Mouse (Mus musculus) midbrain, embryonic 15.5 days (tissue): ENCODE results near the gene Kdm7a. TPM values are rescaled to one million over a fixed set of nuclear protein-coding genes. Genes with fewer than 3 reads are reported as not detected.

Source experiments
- ATAC-seq: fragments of 200-750 bp; cut with Nextera tagmentation; replicated peaks from 2 replicates; pipeline ENCODE4 v1.8.0; 2017; ENCODE audit warnings: moderate TSS enrichment
- H3K27ac ChIP-seq: fragments of 300-500 bp; sonication (generic); 2 replicates; pipeline ENCODE4 v1.5.1; 2015; ENCODE audit warnings: mild to moderate bottlenecking, inconsistent platforms
- H3K27me3 ChIP-seq: fragments of 300-500 bp; sonication (generic); replicated peaks from 2 replicates; pipeline ENCODE4 v1.6.1; 2015; ENCODE audit warnings: inconsistent platforms
- H3K36me3 ChIP-seq: fragments of 300-500 bp; sonication (generic); replicated peaks from 2 replicates; pipeline ENCODE4 v1.6.1; 2015; ENCODE audit warnings: inconsistent platforms
- H3K4me1 ChIP-seq: fragments of 300-500 bp; sonication (generic); 2 replicates; pipeline ENCODE4 v1.6.1; 2015; ENCODE audit warnings: inconsistent platforms
- H3K4me2 ChIP-seq: fragments of 300-500 bp; sonication (generic); 2 replicates; pipeline ENCODE4 v1.6.1; 2015; ENCODE audit warnings: inconsistent platforms, mild to moderate bottlenecking, moderate library complexity
- H3K4me3 ChIP-seq: fragments of 300-500 bp; sonication (generic); 2 replicates; pipeline ENCODE4 v1.5.1; 2015; ENCODE audit warnings: mild to moderate bottlenecking, inconsistent platforms
- H3K9ac ChIP-seq: fragments of 300-500 bp; sonication (generic); 2 replicates; pipeline ENCODE4 v1.6.1; 2015; ENCODE audit warnings: mild to moderate bottlenecking, inconsistent platforms
- H3K9me3 ChIP-seq: fragments of 300-500 bp; sonication (generic); 2 replicates; pipeline ENCODE4 v1.6.1; 2016; ENCODE audit warnings: inconsistent platforms
- WGBS: fragments of 180-500 bp; shearing (Covaris S2); methylation state at CpG from one replicate; pipeline ENCODE4 v1.1.7; 2015; ENCODE audit warnings: mixed read lengths; 5-methylcytosine and 5-hydroxymethylcytosine counted together
- polyA plus RNA-seq: library from polyadenylated mRNA; unstranded; fragments of >200 nt; fragmentation: Nextera tagmentation; extraction: Ambion mirVana; gene quantifications from 2 replicates; pipeline ENCODE4 v1.2.1, GENCODE M21; 2015

The Kdm7a gene
- polyA plus RNA-seq, 1 experiment from 2014 or later = 6.8 TPM

DNA sequence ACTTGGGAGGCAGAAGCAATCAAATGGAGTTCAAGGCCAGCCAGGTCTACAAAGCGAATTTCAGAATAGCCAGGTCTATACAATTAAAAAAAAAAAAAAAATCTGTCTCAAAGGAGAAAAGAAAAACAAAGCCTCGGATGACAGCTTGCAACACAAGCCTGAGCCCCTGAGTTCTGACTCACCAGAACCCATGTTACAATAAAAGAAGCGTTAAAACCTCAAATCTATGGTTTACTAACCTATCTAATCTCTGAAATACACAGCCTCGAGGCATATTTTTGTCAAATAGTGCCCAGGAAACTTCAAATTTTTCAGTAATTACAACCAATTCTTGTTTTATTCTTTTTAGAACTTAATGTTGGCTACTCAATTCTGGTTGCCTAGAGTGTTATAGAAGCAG is 2.1 kb downstream of the Kdm7a start:
- Histone ChIP-seq H3K4me2 (peak overlapping the region; percentile 22; the same call in 1 of the 2 replicates), H3K4me3 (no peak overlapping the region)

DNA sequence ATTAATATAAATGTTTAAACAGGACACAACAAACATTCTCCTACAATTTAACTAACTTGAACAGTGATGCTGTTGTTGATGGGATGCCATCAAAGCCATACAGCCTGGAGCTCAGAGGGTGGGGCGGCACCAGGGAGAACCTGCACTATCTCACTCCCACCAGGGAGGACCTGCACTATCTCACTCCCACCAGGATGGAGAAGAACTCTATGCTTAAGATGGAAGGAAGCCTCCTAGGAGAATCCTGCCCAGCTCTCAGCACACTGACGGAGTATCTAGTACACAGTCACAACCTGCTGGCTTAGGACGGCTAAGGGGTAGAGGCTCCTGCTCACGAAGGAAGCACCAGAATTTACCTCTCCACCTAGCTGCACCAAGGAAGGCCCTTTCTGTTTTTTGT is 3.4 kb downstream of the Kdm7a start:
- no peak for ATAC-seq
- H3K36me3 ChIP-seq = no peaks in the 10 kb centered on the region
- WGBS = 85% methylated on average over 4 of the region's 4 CpGs
- no peaks in the 10 kb centered on the region for H3K27me3 ChIP-seq
- peaks cover 22% of the 10 kb centered on the region for H3K4me1 ChIP-seq
- no peak overlapping the region for H3K4me3 ChIP-seq
- no peak overlapping the region for H3K4me2 ChIP-seq
- H3K27ac ChIP-seq = no peak overlapping the region
- no peaks in the 10 kb centered on the region for H3K9me3 ChIP-seq
- H3K9ac ChIP-seq = no peak overlapping the region

More for the DNA sequence above, 2.1 kb downstream of the Kdm7a start:
- H3K27ac ChIP-seq = no peak overlapping the region
- ATAC-seq = no peak
- H3K9me3 ChIP-seq = no peaks in the 10 kb centered on the region
- H3K9ac ChIP-seq = no peak overlapping the region
- no peaks in the 10 kb centered on the region for H3K27me3 ChIP-seq
- H3K36me3 ChIP-seq = no peaks in the 10 kb centered on the region
- H3K4me1 ChIP-seq = peaks cover 22% of the 10 kb centered on the region
- WGBS = 55% methylated on average over 4 of the region's 4 CpGs

DNA sequence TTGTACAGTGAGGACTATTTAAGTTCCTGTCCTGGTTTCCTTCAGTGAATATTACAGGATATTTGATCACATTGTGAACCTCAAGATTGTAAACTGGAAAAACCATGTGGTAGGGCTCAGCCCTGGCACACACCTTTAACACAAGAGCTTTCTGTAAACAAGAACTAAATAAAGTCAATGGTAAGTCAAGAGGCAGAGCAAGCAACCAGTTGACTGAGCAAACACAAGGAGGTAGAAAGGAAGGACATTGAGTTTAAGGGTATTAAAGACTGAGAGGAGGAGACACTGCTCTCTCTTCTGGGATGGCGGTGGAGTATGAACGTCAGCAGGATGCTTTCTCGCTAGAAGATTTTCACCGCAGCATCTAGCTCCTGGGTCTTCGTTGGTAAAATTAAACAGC is 13.6 kb downstream of the Kdm7a start:
- H3K36me3 ChIP-seq = no peaks in the 10 kb centered on the region
- no peak overlapping the region for H3K4me2 ChIP-seq
- no peak overlapping the region for H3K4me3 ChIP-seq
- no peak overlapping the region for H3K9ac ChIP-seq
- no peaks in the 10 kb centered on the region for H3K4me1 ChIP-seq
- H3K9me3 ChIP-seq = no peaks in the 10 kb centered on the region
- H3K27ac ChIP-seq = no peak overlapping the region
- no peak for ATAC-seq
- H3K27me3 ChIP-seq = no peaks in the 10 kb centered on the region
- WGBS = 80% methylated on average over 5 of the region's 5 CpGs

DNA sequence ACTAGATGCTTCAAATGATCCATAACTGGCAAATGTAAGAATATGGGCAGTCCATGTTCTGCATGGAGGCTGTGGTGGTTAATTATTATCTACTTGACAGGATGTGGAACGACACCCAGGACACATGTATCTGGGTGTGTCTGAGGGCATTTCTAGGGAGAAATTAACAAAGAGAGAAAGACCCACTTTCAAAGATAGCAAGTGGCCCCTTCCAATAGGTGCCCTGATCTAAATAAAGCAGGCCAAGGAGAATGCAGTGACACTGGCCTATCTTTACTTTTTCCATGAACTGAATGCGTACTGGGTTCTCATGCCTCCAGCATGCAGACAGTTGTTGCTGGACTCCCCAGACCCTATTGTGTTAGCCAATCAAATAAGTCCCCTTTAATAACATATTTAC is 15.1 kb downstream of the Kdm7a start:
- Histone ChIP-seq H3K9me3 (no peaks in the 10 kb centered on the region), H3K9ac (no peak overlapping the region), H3K4me3 (no peak overlapping the region), H3K27ac (no peak overlapping the region), H3K27me3 (no peaks in the 10 kb centered on the region), H3K4me1 (no peaks in the 10 kb centered on the region), H3K36me3 (no peaks in the 10 kb centered on the region), H3K4me2 (no peak overlapping the region)
- no peak for ATAC-seq
- WGBS = 97% methylated on average over 2 of the region's 2 CpGs

DNA sequence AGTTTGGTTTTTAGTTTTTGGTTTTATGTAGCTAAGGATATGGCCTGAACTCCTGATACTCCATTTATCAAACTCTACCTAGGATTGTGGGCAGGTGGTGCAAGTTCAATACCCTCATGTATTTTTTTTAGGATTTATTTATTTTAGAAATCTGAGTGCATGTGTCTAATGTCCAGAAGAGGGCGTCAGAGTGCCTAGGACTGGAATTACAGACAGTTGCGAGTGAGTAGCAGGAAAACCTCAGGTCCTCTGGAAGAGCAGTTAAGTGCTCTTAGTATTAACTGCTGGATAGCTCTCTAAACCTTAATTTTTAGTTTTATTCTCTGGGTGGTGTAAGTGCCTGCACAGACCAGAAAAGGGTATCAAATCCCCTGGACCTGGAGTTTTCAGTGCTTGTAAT is 19.4 kb downstream of the Kdm7a start:
- H3K4me3 ChIP-seq = no peak overlapping the region
- no peaks in the 10 kb centered on the region for H3K27me3 ChIP-seq
- H3K4me2 ChIP-seq = no peak overlapping the region
- no peak for ATAC-seq
- H3K27ac ChIP-seq = no peak overlapping the region
- 31% methylated on average over 2 of the region's 2 CpGs for WGBS
- no peaks in the 10 kb centered on the region for H3K9me3 ChIP-seq
- no peaks in the 10 kb centered on the region for H3K36me3 ChIP-seq
- H3K9ac ChIP-seq = no peak overlapping the region
- H3K4me1 ChIP-seq = no peaks in the 10 kb centered on the region

DNA sequence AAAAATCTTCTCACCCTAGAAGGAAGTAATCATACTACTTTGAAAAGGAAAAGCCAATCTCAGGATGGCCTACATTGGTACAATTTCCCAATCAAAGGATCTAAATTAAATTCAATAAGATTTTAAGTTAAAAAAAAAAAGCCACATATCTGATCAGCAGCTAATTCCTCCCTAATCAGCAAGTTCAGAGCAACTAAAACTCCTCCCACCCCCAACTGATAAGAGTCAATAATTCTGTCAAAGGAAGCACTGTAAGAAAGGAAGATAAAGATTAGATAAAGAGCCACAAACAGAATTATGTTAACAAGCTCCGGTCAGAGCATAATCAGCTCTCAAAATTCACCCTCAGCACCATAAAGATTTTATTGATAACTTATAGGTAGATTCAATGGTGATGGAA is 37.5 kb downstream of the Kdm7a start:
- Histone ChIP-seq H3K4me3 (no peak overlapping the region), H3K27ac (no peak overlapping the region), H3K36me3 (no peaks in the 10 kb centered on the region), H3K9ac (no peak overlapping the region), H3K9me3 (no peaks in the 10 kb centered on the region), H3K4me2 (no peak overlapping the region), H3K4me1 (no peaks in the 10 kb centered on the region), H3K27me3 (no peaks in the 10 kb centered on the region)
- 95% methylated on average over 1 of the region's 1 CpGs for WGBS
- no peak for ATAC-seq

DNA sequence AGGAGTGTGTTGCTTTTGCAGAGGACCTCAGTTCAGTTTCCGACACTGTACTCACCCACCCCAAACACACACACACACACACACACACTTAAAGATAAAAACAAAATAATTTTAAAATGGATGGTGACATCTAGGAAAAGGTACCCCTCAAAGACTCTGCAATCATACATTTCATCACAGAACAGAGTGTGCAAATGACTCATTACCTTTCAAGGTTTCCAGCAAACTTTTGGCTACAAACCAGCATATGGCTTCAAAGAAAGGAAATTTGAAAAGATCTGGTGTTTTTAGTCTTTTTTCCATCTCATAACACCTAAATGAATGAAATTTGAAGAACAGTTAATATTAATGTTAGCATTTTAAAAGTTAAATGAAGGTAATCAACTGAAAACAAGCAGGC is 41.7 kb downstream of the Kdm7a start:
- WGBS = 100% methylated on average over 1 of the region's 1 CpGs
- Histone ChIP-seq H3K9me3 (no peaks in the 10 kb centered on the region), H3K4me1 (no peaks in the 10 kb centered on the region), H3K27me3 (no peaks in the 10 kb centered on the region), H3K9ac (no peak overlapping the region), H3K4me3 (no peak overlapping the region), H3K36me3 (no peaks in the 10 kb centered on the region; the same call in 1 of the 2 replicates), H3K27ac (no peak overlapping the region), H3K4me2 (no peak overlapping the region)
- no peak for ATAC-seq

DNA sequence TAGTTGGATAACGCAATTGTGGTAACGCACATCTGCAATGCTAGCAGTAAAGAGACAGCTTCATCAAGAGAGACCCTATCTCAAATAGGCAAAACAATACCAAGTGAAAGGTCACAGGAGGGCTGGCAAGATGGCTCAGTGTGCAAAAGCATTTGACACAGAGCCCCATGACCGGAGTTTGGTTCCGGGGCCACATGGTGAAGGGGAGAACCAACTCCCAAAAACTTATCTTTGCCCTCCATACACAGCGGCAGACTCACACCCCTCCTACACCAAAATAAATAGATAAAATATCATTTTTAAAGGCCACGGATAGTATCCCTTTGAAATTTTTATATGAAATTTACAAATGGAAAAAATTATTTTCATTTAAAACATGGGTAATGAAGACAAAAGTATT is 44.6 kb downstream of the Kdm7a start:
- H3K4me3 ChIP-seq = no peak overlapping the region
- no peaks in the 10 kb centered on the region for H3K4me1 ChIP-seq
- H3K9ac ChIP-seq = no peak overlapping the region
- H3K27ac ChIP-seq = no peak overlapping the region
- no peak for ATAC-seq
- no peak overlapping the region for H3K4me2 ChIP-seq
- WGBS = 94% methylated on average over 6 of the region's 6 CpGs
- no peaks in the 10 kb centered on the region for H3K9me3 ChIP-seq
- H3K36me3 ChIP-seq = no peaks in the 10 kb centered on the region; the same call in 1 of the 2 replicates
- no peaks in the 10 kb centered on the region for H3K27me3 ChIP-seq

DNA sequence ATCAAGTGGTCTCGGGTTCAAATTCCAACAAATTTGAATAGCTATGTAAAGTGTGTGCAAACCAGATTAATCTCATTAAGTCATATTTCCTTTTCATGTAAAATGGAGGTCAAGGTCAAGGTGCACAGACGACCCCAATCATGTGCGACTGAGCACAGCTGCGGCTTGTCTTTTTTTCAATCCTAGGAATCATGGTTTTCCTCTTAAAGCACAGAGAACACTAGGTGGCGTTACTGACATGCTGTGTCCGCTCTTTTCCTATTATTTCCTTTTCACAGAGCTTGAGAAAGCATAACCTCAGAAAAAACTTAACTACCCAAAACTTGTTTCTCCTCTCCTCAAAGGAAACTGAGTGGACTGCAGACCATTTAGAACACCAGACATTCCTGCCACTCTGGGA is 60.5 kb downstream of the Kdm7a start:
- 56% methylated on average over 6 of the region's 6 CpGs for WGBS
- Histone ChIP-seq H3K4me3 (no peak overlapping the region), H3K9ac (no peak overlapping the region), H3K4me1 (no peaks in the 10 kb centered on the region), H3K27ac (no peak overlapping the region), H3K9me3 (no peaks in the 10 kb centered on the region), H3K4me2 (no peak overlapping the region), H3K27me3 (no peaks in the 10 kb centered on the region), H3K36me3 (peaks cover 51% of the 10 kb centered on the region)
- ATAC-seq = no peak

DNA sequence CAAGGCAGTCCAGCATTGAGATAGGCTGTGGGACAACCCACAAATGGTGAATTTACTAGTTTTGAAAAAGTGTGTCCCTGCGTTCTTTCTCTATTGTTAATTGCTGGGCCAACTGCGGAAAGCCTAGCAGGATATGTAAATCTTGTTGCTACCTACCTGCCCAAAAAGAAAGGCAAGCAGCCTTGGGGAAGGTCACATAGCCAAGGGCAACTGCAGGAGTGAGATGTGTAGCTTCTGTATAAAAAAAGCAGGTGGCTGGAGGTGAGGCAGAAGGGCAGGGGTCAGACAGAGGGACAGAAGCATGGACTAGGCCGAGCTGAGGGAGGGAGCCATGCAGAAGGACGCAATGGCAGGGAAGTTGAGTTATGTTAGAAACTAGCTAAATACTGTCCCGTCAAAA is 74.0 kb downstream of the Kdm7a start:
- Histone ChIP-seq H3K27me3 (no peaks in the 10 kb centered on the region), H3K9me3 (no peaks in the 10 kb centered on the region), H3K4me1 (no peaks in the 10 kb centered on the region), H3K4me3 (no peak overlapping the region), H3K9ac (no peak overlapping the region), H3K27ac (no peak overlapping the region), H3K4me2 (no peak overlapping the region), H3K36me3 (peaks cover 19% of the 10 kb centered on the region)
- WGBS = 71% methylated on average over 5 of the region's 5 CpGs
- no peak for ATAC-seq

DNA sequence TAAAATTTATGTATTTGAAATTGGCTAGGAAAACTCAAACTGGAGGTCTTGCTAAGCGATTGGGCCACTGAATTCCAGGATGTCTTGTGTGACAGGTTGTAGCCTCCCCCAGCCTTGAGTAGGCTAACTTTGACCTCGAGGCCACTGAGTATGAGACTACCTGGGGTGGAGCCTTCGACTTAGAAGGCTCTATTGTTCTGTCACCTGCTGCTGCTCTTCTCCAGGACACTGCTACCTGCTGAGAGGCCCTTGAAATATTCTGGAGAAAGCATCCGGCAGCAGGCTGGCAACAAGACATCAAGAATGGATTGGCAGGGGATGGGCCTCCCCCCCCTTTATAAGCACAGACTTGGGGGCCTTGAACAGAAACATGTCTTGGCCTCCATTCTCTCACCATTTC is 75.1 kb downstream of the Kdm7a start:
- H3K4me1 ChIP-seq = no peaks in the 10 kb centered on the region
- H3K36me3 ChIP-seq = peaks cover 19% of the 10 kb centered on the region
- no peak for ATAC-seq
- WGBS = 26% methylated on average over 4 of the region's 4 CpGs
- no peaks in the 10 kb centered on the region for H3K9me3 ChIP-seq
- H3K27me3 ChIP-seq = no peaks in the 10 kb centered on the region
- H3K4me3 ChIP-seq = no peak overlapping the region
- no peak overlapping the region for H3K9ac ChIP-seq
- H3K4me2 ChIP-seq = no peak overlapping the region
- no peak overlapping the region for H3K27ac ChIP-seq

DNA sequence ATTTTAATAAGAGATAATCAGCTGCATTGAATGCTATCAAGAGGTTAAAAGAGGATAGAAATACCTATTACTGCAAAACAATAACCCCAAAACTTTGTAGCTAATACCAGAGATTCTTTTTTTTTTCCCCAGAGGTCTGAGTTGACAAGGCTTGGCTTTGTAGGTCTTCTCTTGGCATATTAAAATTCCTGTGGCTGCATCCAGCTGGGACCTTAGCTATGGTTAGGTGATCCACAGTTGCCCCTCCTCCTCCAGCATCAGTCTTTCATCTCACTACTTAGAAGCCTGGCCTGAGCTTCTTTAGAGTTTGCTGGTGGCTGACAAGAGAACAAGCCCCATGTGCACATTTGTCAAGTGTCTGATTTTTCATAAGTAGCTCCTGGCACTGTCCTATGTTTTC is 81.9 kb downstream of the Kdm7a start:
- Histone ChIP-seq H3K9me3 (no peaks in the 10 kb centered on the region), H3K4me2 (no peak overlapping the region), H3K4me3 (no peak overlapping the region), H3K4me1 (no peaks in the 10 kb centered on the region), H3K36me3 (no peaks in the 10 kb centered on the region), H3K27me3 (no peaks in the 10 kb centered on the region; the same call in 1 of the 2 replicates), H3K27ac (no peak overlapping the region), H3K9ac (no peak overlapping the region)
- no peak for ATAC-seq

DNA sequence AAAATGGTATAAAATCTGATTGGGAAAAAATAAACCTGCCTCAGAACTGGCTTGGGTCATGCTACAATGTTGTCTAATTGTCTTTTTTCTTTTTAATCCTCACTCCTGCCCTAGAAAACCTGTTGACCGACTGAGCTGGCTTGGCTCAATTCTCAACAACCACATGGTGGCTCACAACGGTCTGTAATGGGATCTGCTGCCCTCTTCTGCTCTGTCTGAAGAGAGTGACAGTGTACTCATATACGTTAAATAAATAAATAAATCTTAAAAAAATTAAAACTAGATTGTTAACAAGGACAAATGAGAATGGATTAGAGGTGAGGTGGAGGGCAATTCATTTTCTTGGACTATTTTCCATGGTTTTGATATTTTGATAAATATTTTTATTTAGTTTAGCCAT is 85.9 kb downstream of the Kdm7a start:
- ATAC-seq = no peak
- no peaks in the 10 kb centered on the region for H3K36me3 ChIP-seq
- peaks cover 6% of the 10 kb centered on the region; the same call in 1 of the 2 replicates for H3K4me1 ChIP-seq
- H3K9me3 ChIP-seq = no peaks in the 10 kb centered on the region
- H3K4me3 ChIP-seq = no peak overlapping the region
- 57% methylated on average over 3 of the region's 3 CpGs for WGBS
- H3K9ac ChIP-seq = no peak overlapping the region
- H3K4me2 ChIP-seq = no peak overlapping the region
- H3K27ac ChIP-seq = no peak overlapping the region
- peaks cover 36% of the 10 kb centered on the region for H3K27me3 ChIP-seq
